Mouse (Mus musculus) embryonic facial prominence, embryonic 11.5 days (tissue): ENCODE measurements around the gene 4930518I15Rik. TPM values are rescaled to one million over a fixed set of nuclear protein-coding genes. Genes with fewer than 3 reads are reported as not detected.
"Not testable (repeated sequence)": the region's sequence is repeated elsewhere in the genome, so short reads cannot be mapped to it uniquely, and the experiment has no call there.

Experiments
- ATAC-seq: fragments of 200-750 bp; cut with Nextera tagmentation; replicated peaks from 2 replicates; pipeline ENCODE4 v1.8.0; 2017; ENCODE audit warnings: low read depth; ENCODE audit not compliant: insufficient number of reproducible peaks, low FRiP score, low TSS enrichment
- DNase-seq: peaks from one replicate; pipeline ENCODE4 v3.0.0-alpha.2; 2015; ENCODE audit warnings: low spot score
- H3K27ac ChIP-seq: fragments of 300-500 bp; sonication (generic); replicated peaks from 2 replicates; pipeline ENCODE4 v1.5.1; 2014; ENCODE audit warnings: mild to moderate bottlenecking, low read depth, low read length, control low read depth
- H3K27me3 ChIP-seq: fragments of 300-500 bp; sonication (generic); 2 replicates; pipeline ENCODE4 v1.6.1; 2014; ENCODE audit warnings: mild to moderate bottlenecking, low read length, moderate library complexity, mixed read lengths; ENCODE audit not compliant: control insufficient read depth, insufficient read depth
- H3K36me3 ChIP-seq: fragments of 300-500 bp; sonication (generic); replicated peaks from 2 replicates; pipeline ENCODE4 v1.6.1; 2014; ENCODE audit warnings: low read depth, mild to moderate bottlenecking, low read length, moderate library complexity, mixed read lengths; ENCODE audit not compliant: control insufficient read depth, insufficient read depth
- H3K4me1 ChIP-seq: fragments of 300-500 bp; sonication (generic); 2 replicates; pipeline ENCODE4 v1.6.1; 2014; ENCODE audit warnings: low read length, mixed read lengths; ENCODE audit not compliant: control insufficient read depth, insufficient read depth
- H3K4me2 ChIP-seq: fragments of 300-500 bp; sonication (generic); 2 replicates; pipeline ENCODE4 v1.6.1; 2014; ENCODE audit warnings: low read depth, mild to moderate bottlenecking, control low read depth, low read length, moderate library complexity
- H3K4me3 ChIP-seq: fragments of 300-500 bp; sonication (generic); 2 replicates; pipeline ENCODE4 v1.5.1; 2014; ENCODE audit warnings: low read depth, low read length, control low read depth
- H3K9ac ChIP-seq: fragments of 300-500 bp; sonication (generic); replicated peaks from 2 replicates; pipeline ENCODE4 v1.6.1; 2014; ENCODE audit warnings: mild to moderate bottlenecking, control low read depth, low read length
- H3K9me3 ChIP-seq: fragments of 300-500 bp; sonication (generic); replicated peaks from 2 replicates; pipeline ENCODE4 v1.6.1; 2016; ENCODE audit warnings: mild to moderate bottlenecking, low read length, inconsistent platforms, mixed read lengths; ENCODE audit not compliant: control insufficient read depth
- WGBS: fragments of 180-500 bp; shearing (Covaris S2); extraction: QIAGEN DNeasy Blood & Tissue Kit; methylation state at CpG from one replicate; pipeline ENCODE4 v1.1.7; 2014; 5-methylcytosine and 5-hydroxymethylcytosine counted together
- polyA plus RNA-seq: library from polyadenylated mRNA; unstranded; fragments of >200 nt; fragmentation: Nextera tagmentation; extraction: Ambion mirVana; gene quantifications from 2 replicates; pipeline ENCODE4 v1.2.1, GENCODE M21; 2014

Gene 4930518I15Rik
- polyA plus RNA-seq, 1 experiment from 2014 or later: 4.3 TPM

- peak overlapping the region; percentile 96 for H3K27ac ChIP-seq
- H3K27me3 ChIP-seq: no peaks in the 10 kb centered on the region
- H3K9me3 ChIP-seq: no peaks in the 10 kb centered on the region
- H3K4me3 ChIP-seq: peak overlapping the region; percentile 95
- peak overlapping the region; percentile 96 for H3K4me2 ChIP-seq
- WGBS: under 1% methylated on average over 42 of the region's 42 CpGs
- H3K36me3 ChIP-seq: no peaks in the 10 kb centered on the region; the same call in 1 of the 2 replicates
- peaks cover 7% of the 10 kb centered on the region for H3K4me1 ChIP-seq
- DNase-seq (peak; percentile 70), ATAC-seq (peak; percentile 12; the same call in 1 of the 2 replicates)
- H3K9ac ChIP-seq: peak overlapping the region; percentile 95
Measured at GRCm38 (mm10) chr2:156841028-156841840, 16.5 kb downstream of the 4930518I15Rik start.

- Histone ChIP-seq H3K9ac (peak overlapping the region; percentile 95), H3K4me1 (peaks cover 7% of the 10 kb centered on the region), H3K9me3 (no peaks in the 10 kb centered on the region), H3K4me3 (peak overlapping the region; percentile 95), H3K27me3 (no peaks in the 10 kb centered on the region), H3K36me3 (no peaks in the 10 kb centered on the region; the same call in 1 of the 2 replicates), H3K4me2 (peak overlapping the region; percentile 96), H3K27ac (peak overlapping the region; percentile 96)
- under 1% methylated on average over 59 of the region's 79 CpGs for WGBS
- DNase-seq: peak; percentile 84
- ATAC-seq: peak; percentile 26; the same call in 1 of the 2 replicates
Measured at GRCm38 (mm10) chr2:156840301-156841027, 17.3 kb downstream of the 4930518I15Rik start.

GRCm38 (mm10) chr2:156839319-156840191 lies 18.2 kb downstream of the 4930518I15Rik start, which contains the start of gene Tgif2:
TSS of gene Tgif2 (plus strand) at chr2:156840007.
- ATAC-seq (peak; percentile 86), DNase-seq (peak; percentile 98)
- Histone ChIP-seq H3K4me3 (peak within 1 kb of the TSS; percentile 95), H3K27me3 (no peaks in the 10 kb centered on the region), H3K27ac (peak within 1 kb of the TSS; percentile 96), H3K4me2 (peak within 1 kb of the TSS; percentile 96), H3K9me3 (no peaks in the 10 kb centered on the region), H3K36me3 (peaks cover 2% of the 10 kb centered on the region), H3K9ac (peak within 1 kb of the TSS; percentile 95), H3K4me1 (peaks cover 7% of the 10 kb centered on the region)
- under 1% methylated on average over 60 of the region's 61 CpGs for WGBS

GRCm38 (mm10) chr2:156838839-156839238 lies 18.9 kb downstream of the 4930518I15Rik start:
- no peak for ATAC-seq

GRCm38 (mm10) chr2:156834336-156834735 lies 23.4 kb downstream of the 4930518I15Rik start:
- no peak overlapping the region for H3K4me2 ChIP-seq
- peaks cover 4% of the 10 kb centered on the region; the same call in 1 of the 2 replicates for H3K9me3 ChIP-seq
- peaks cover 20% of the 10 kb centered on the region for H3K36me3 ChIP-seq
- no peak overlapping the region for H3K27ac ChIP-seq
- H3K4me1 ChIP-seq: no peaks in the 10 kb centered on the region; the same call in 1 of the 2 replicates
- no peaks in the 10 kb centered on the region for H3K27me3 ChIP-seq
- DNase-seq (no peak), ATAC-seq (no peak)
- 95% methylated on average over 11 of the region's 11 CpGs for WGBS
- H3K4me3 ChIP-seq: no peak overlapping the region
- no peak overlapping the region for H3K9ac ChIP-seq

More at GRCm38 (mm10) chr2:156838839-156839238, 18.9 kb downstream of the 4930518I15Rik start:
- H3K4me1 ChIP-seq: peaks cover 3% of the 10 kb centered on the region
- peaks cover 2% of the 10 kb centered on the region for H3K36me3 ChIP-seq
- WGBS: 59% methylated on average over 6 of the region's 6 CpGs
- peak overlapping the region; percentile 95; the same call in 1 of the 2 replicates for H3K9ac ChIP-seq
- H3K27ac ChIP-seq: no peak overlapping the region; the same call in 1 of the 2 replicates
- H3K4me3 ChIP-seq: peak overlapping the region; percentile 95
- no peak for DNase-seq
- peak overlapping the region; percentile 96 for H3K4me2 ChIP-seq
- H3K9me3 ChIP-seq: no peaks in the 10 kb centered on the region
- H3K27me3 ChIP-seq: no peaks in the 10 kb centered on the region

- DNase-seq, ATAC-seq: not testable (repeated sequence)
Measured at GRCm38 (mm10) chr2:156825128-156825527, 32.6 kb downstream of the 4930518I15Rik start.

GRCm38 (mm10) chr2:156816116-156816515 lies 41.6 kb downstream of the 4930518I15Rik start:
- no peak for DNase-seq
- 53% methylated on average over 1 of the region's 1 CpGs for WGBS
- H3K27ac ChIP-seq: no peak overlapping the region

More at GRCm38 (mm10) chr2:156825128-156825527, 32.6 kb downstream of the 4930518I15Rik start:
- WGBS: 84% methylated on average over 6 of the region's 6 CpGs
- H3K27ac ChIP-seq, H3K9ac ChIP-seq, H3K9me3 ChIP-seq, H3K27me3 ChIP-seq, H3K4me3 ChIP-seq, H3K4me2 ChIP-seq, H3K4me1 ChIP-seq, H3K36me3 ChIP-seq: not testable (repeated sequence)

More at GRCm38 (mm10) chr2:156816116-156816515, 41.6 kb downstream of the 4930518I15Rik start:
- Histone ChIP-seq H3K9me3 (no peaks in the 10 kb centered on the region), H3K9ac (no peak overlapping the region), H3K4me1 (no peaks in the 10 kb centered on the region), H3K4me2 (no peak overlapping the region), H3K27me3 (no peaks in the 10 kb centered on the region), H3K4me3 (no peak overlapping the region), H3K36me3 (no peaks in the 10 kb centered on the region)
- no peak for ATAC-seq
